Mouse (Mus musculus): ENCODE measurements around the gene Vps13a. TPM values are rescaled to one million over a fixed set of nuclear protein-coding genes. Genes with fewer than 3 reads are reported as not detected.

Vps13a gene
- polyA plus RNA-seq, 1 experiment = 6.1 TPM

DNA sequence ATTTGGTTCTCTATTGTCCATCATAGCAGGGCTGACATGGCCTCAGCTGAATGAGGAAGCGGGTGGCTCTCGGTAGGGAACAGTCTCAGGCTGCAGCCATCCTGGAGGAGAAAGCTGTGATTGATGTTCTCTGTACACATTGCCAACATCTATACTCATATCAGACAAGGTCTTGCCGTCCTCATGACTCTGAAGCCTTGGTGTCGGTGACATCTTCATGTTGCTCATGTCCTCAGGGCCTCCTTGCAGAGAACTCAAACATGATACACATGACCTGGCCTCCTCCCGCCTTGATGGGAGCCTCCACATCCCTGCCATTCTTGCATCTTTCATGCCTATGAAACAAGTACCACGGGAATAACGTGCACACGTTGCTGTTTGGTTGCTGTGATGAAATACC lies 200.2 kb downstream of the Vps13a start:
- Histone ChIP-seq H3K27ac (ENCODE audit: control insufficient read depth, insufficient read depth, low read length) (no peak overlapping the region), H3K4me1 (replicated peaks; ENCODE audit: control insufficient read depth, insufficient read depth, low read length) (no peaks in the 10 kb centered on the region), H3K4me3 (ENCODE audit: control insufficient read depth, insufficient read depth, low read length) (no peak overlapping the region), H3K27me3 (ENCODE audit: control insufficient read depth, insufficient read depth, low read length) (no peaks in the 10 kb centered on the region), H3K36me3 (ENCODE audit: control insufficient read depth, insufficient read depth, low read length) (no peaks in the 10 kb centered on the region)
- TF ChIP-seq CTCF (IDR thresholded peaks at IDR 0.05; ENCODE audit: borderline replicate concordance, control insufficient read depth, extremely low read depth, insufficient read depth, low read length, poor library complexity) (no peak), POLR2A (IDR thresholded peaks at IDR 0.05; ENCODE audit: control insufficient read depth, extremely low read depth, insufficient read depth, low read length, poor library complexity) (no peak)
- no peak for DNase-seq
- WGBS = 93% methylated on average over 8 of the region's 8 CpGs

- DNase-seq = no peak
- WGBS = 86% methylated on average over 7 of the region's 7 CpGs
Observed at GRCm38 (mm10) chr19:16579656-16580260, 201.0 kb downstream of the Vps13a start.

GRCm38 (mm10) chr19:16576790-16577189 lies 203.9 kb downstream of the Vps13a start:
- Histone ChIP-seq H3K36me3 (ENCODE audit: control insufficient read depth, insufficient read depth, low read length) (no peaks in the 10 kb centered on the region), H3K27ac (ENCODE audit: control insufficient read depth, insufficient read depth, low read length) (no peak overlapping the region), H3K4me1 (replicated peaks; ENCODE audit: control insufficient read depth, insufficient read depth, low read length) (no peaks in the 10 kb centered on the region), H3K4me3 (ENCODE audit: control insufficient read depth, insufficient read depth, low read length) (no peak overlapping the region), H3K27me3 (ENCODE audit: control insufficient read depth, insufficient read depth, low read length) (no peaks in the 10 kb centered on the region)
- DNase-seq = no peak
- TF ChIP-seq CTCF (IDR thresholded peaks at IDR 0.05; ENCODE audit: borderline replicate concordance, control insufficient read depth, extremely low read depth, insufficient read depth, low read length, poor library complexity) (no peak), POLR2A (IDR thresholded peaks at IDR 0.05; ENCODE audit: control insufficient read depth, extremely low read depth, insufficient read depth, low read length, poor library complexity) (no peak)
- 96% methylated on average over 6 of the region's 6 CpGs for WGBS

More at GRCm38 (mm10) chr19:16579656-16580260, 201.0 kb downstream of the Vps13a start:
- Histone ChIP-seq H3K4me3 (ENCODE audit: control insufficient read depth, insufficient read depth, low read length) (no peak overlapping the region), H3K36me3 (ENCODE audit: control insufficient read depth, insufficient read depth, low read length) (no peaks in the 10 kb centered on the region), H3K27me3 (ENCODE audit: control insufficient read depth, insufficient read depth, low read length) (no peaks in the 10 kb centered on the region), H3K27ac (ENCODE audit: control insufficient read depth, insufficient read depth, low read length) (no peak overlapping the region), H3K4me1 (replicated peaks; ENCODE audit: control insufficient read depth, insufficient read depth, low read length) (no peaks in the 10 kb centered on the region)
- TF ChIP-seq POLR2A (IDR thresholded peaks at IDR 0.05; ENCODE audit: control insufficient read depth, extremely low read depth, insufficient read depth, low read length, poor library complexity) (no peak), CTCF (IDR thresholded peaks at IDR 0.05; ENCODE audit: borderline replicate concordance, control insufficient read depth, extremely low read depth, insufficient read depth, low read length, poor library complexity) (no peak)

Other genes starting within 250 kb of the Vps13a start
- 0.37 and 0.47 TPM in 2 replicates for gene Foxb2, start 92.9 kb upstream of the Vps13a start, polyA plus RNA-seq (2012; rRNA removed)
- 0.47 and 0.84 TPM in 2 replicates for gene Prune2, start 175.2 kb upstream of the Vps13a start, polyA plus RNA-seq (2012; rRNA removed)